ENCODE assay signal across 8 mouse cellular contexts in the genomic region with DNA sequence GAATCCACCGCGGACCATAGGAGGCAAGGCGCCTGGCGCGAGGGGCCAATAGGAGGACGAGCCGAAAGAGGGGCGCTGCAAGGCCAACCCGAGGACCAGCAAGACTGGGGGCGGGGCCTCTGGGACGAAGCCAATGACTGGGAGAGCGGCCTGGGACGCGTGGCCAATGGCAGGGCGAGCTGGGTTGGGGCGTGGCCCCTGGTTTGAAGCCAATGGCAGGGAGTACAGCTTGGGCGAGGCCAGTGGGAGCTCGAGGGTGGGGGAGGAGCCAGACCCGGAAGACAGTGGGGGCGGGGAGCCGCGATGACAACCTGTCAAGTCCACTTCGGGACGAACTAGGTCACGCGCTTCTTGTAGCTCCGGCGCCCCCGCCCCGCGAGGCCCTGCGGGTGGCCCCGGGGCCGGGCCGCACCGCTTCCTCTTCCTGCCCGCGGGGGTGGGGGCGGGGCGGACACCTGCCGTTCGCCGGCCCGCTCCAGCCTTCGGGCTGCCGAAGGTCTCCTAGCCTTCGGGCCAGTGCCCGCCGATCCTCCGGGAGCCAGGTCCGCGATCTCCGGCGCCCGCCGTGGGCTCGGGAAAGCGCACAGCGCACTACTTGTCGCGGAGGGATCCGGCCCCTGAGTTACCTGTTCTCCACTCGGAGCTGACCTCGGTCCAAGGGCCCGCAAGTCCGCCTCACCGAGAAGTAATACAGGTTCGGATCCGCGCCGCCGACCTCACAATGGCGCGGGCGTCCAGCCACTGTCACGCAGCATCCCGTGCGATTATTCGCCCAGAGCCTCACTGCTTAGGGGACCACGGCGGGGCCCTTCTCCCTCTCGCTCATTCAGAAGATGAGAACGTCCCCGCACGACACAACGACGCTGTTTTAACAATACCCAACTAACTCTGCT. TPM values are rescaled to one million over a fixed set of nuclear protein-coding genes. Genes with fewer than 3 reads are reported as not detected.
DNase-seq lines count a peak whose midpoint lies in the region; ATAC-seq and TF ChIP-seq lines count a peak whose summit lies in the region.

No protein-coding gene starts in this region.

- H3K9ac ChIP-seq in hindbrain, postnatal 0 days (replicated peaks; ENCODE audit: low read length), result peak overlapping the region; percentile 77

- peak; percentile 92 for ATAC-seq in common myeloid progenitor, adult 5-6 weeks (replicated peaks; ENCODE audit: low read depth, poor library complexity, severe bottlenecking)
- ATAC-seq in hindbrain, postnatal 0 days, result peak; percentile 100
- peak; percentile 90 for ATAC-seq in megakaryocyte, adult 5-6 weeks (ENCODE audit: poor library complexity, severe bottlenecking)

- WGBS in hindbrain, postnatal 0 days, result under 1% methylated on average over 84 of the region's 87 CpGs

- no peaks in the 10 kb centered on the region for H3K36me3 ChIP-seq in hindbrain, postnatal 0 days (ENCODE audit: insufficient read depth, low read length)

- peak overlapping the region; percentile 99 for H3K27ac ChIP-seq in gastrocnemius, adult 2 months
- H3K27ac ChIP-seq in hindbrain, postnatal 0 days, result peak overlapping the region; percentile 96
- peak overlapping the region; percentile 98 for H3K27ac ChIP-seq in left cerebral cortex, adult 2 months

- no peaks in the 10 kb centered on the region for H3K27me3 ChIP-seq in hindbrain, postnatal 0 days (ENCODE audit: insufficient read depth, low read length)

- H3K4me2 ChIP-seq in hindbrain, postnatal 0 days (ENCODE audit: low read depth, low read length), result peak overlapping the region; percentile 78

- peak overlapping the region; percentile 84 for H3K4me3 ChIP-seq in gastrocnemius, adult 2 months
- H3K4me3 ChIP-seq in hindbrain, postnatal 0 days (ENCODE audit: low read length), result peak overlapping the region; percentile 64
- H3K4me3 ChIP-seq in left cerebral cortex, adult 2 months, result peak overlapping the region; percentile 57

- intact Hi-C loops in gastrocnemius, adult 2 months (cut with DNase I), result loop anchor here (1.0 kb wide), 1 partner anchor 30 kb away; no protein-coding TSS in a partner anchor
- intact Hi-C loops in left cerebral cortex, adult 2 months (cut with DNase I), result loop anchor here (1.0 to 5.0 kb wide), 2 partner anchors 30 to 78 kb away; no protein-coding TSS in a partner anchor

- 0 out of 2 replicates have a peak, but pooled peaks cover 5% of the 10 kb centered on the region for H3K4me1 ChIP-seq in hindbrain, postnatal 0 days (ENCODE audit: insufficient read depth, low read length)

- peak; percentile 100 for DNase-seq in ZHBTc4 (ENCODE audit: low read depth, low spot score)
- peak; percentile 100 for DNase-seq in gastrocnemius, adult 2 months
- peak; percentile 100 for DNase-seq in hindbrain, postnatal 0 days (ENCODE audit: low spot score)
- DNase-seq in left cerebral cortex, adult 2 months (ENCODE audit: extremely low spot score in 1 of 2, low spot score in 2 of 2), result peak; percentile 99 to 100
- DNase-seq in right cerebral cortex, adult 2 months (ENCODE audit: low spot score in 2 of 2), result peak; percentile 99
- peak; percentile 100 for DNase-seq in urinary bladder, postnatal 14 days (ENCODE audit: low spot score)

- TF ChIP-seq CTCF in gastrocnemius, adult 2 months (IDR thresholded peaks at IDR 0.05), result peak; percentile 18
- peak; percentile 50; the same call in 1 of the 2 replicates for TF ChIP-seq CTCF in hindbrain, postnatal 0 days (IDR thresholded peaks at IDR 0.05; ENCODE audit: low read depth)
- TF ChIP-seq CTCF in left cerebral cortex, adult 2 months (IDR thresholded peaks at IDR 0.05), result no peak

- H3K9me3 ChIP-seq in hindbrain, postnatal 0 days (ENCODE audit: low read length), result no peaks in the 10 kb centered on the region

RNA-seq across cellular contexts. Expression of a gene that starts 13.9 kb away (rescaled TPM):
- total RNA-seq in common myeloid progenitor, adult 5-6 weeks (2017), result not detected in 2 replicates
- total RNA-seq in gastrocnemius, adult 2 months (2021), result under 1 TPM in 1 of 2 experiments, not detected in 1; 0.14 TPM
- total RNA-seq in hindbrain, postnatal 0 days (2014; rRNA removed), result not detected in 2 replicates
- not detected in 2 replicates for polyA plus RNA-seq in hindbrain, postnatal 0 days (2015; fragmentation: Nextera tagmentation; extraction: Ambion mirVana)
- under 1 TPM; 0.18 to 0.68 TPM for total RNA-seq in left cerebral cortex, adult 2 months (2021)
- not detected in 2 replicates for total RNA-seq in megakaryocyte, adult 5-6 weeks (2015)
- total RNA-seq in megakaryocyte, adult 5-6 weeks (2017), result 0.11 TPM in 1 of 2 replicates, not detected in the other

RNA-seq across cellular contexts. Expression of a gene that starts 31.2 kb away (rescaled TPM):
- 48.4 and 59.7 TPM in 2 replicates for total RNA-seq in common myeloid progenitor, adult 5-6 weeks (2017)
- total RNA-seq in gastrocnemius, adult 2 months (2021), result 10 to 100 TPM; 41.6 to 42.3 TPM
- total RNA-seq in hindbrain, postnatal 0 days (2014; rRNA removed), result 40.2 and 46.5 TPM in 2 replicates
- 10.8 and 11.1 TPM in 2 replicates for polyA plus RNA-seq in hindbrain, postnatal 0 days (2015; fragmentation: Nextera tagmentation; extraction: Ambion mirVana)
- total RNA-seq in left cerebral cortex, adult 2 months (2021), result 10 to 100 TPM; 68.4 to 74.1 TPM
- total RNA-seq in megakaryocyte, adult 5-6 weeks (2015), result 47.2 and 57.6 TPM in 2 replicates
- 43.5 and 58.5 TPM in 2 replicates for total RNA-seq in megakaryocyte, adult 5-6 weeks (2017)

Comparison
In these comparisons a context has a peak if more than half of its experiments do, and no peak if none do; other contexts are left out.
1. Peak in every context shown above with its lines: DNase-seq, ATAC-seq, H3K4me3 ChIP-seq and H3K27ac ChIP-seq.